Mouse (Mus musculus) embryonic facial prominence, embryonic 10.5 days (tissue): ENCODE measurements around the gene Fam83g. TPM values are rescaled to one million over a fixed set of nuclear protein-coding genes. Genes with fewer than 3 reads are reported as not detected.

Experiments used
- DNase-seq: peaks from one replicate; pipeline ENCODE4 v3.0.0-alpha.2; 2017; ENCODE audit warnings: low spot score
- H3K27ac ChIP-seq: fragments of 300-500 bp; sonication (generic); replicated peaks from 2 replicates; pipeline ENCODE4 v1.5.1; 2016; ENCODE audit warnings: mild to moderate bottlenecking
- H3K27me3 ChIP-seq: fragments of 300-500 bp; sonication (generic); replicated peaks from 2 replicates; pipeline ENCODE4 v1.6.1; 2016; ENCODE audit warnings: low read depth, mild to moderate bottlenecking; ENCODE audit not compliant: poor library complexity, severe bottlenecking
- H3K36me3 ChIP-seq: fragments of 300-500 bp; sonication (generic); replicated peaks from 2 replicates; pipeline ENCODE4 v1.6.1; 2016; ENCODE audit warnings: mild to moderate bottlenecking, moderate library complexity
- H3K4me1 ChIP-seq: fragments of 300-500 bp; sonication (generic); 2 replicates; pipeline ENCODE4 v1.6.1; 2016
- H3K4me3 ChIP-seq: fragments of 300-500 bp; sonication (generic); 2 replicates; pipeline ENCODE4 v1.5.1; 2016; ENCODE audit warnings: mild to moderate bottlenecking, moderate library complexity
- H3K9me3 ChIP-seq: fragments of 300-500 bp; sonication (generic); 2 replicates; pipeline ENCODE4 v1.6.1; 2016; ENCODE audit warnings: mild to moderate bottlenecking
- WGBS: fragments of 180-500 bp; shearing (Covaris S2); methylation state at CpG from one replicate; pipeline ENCODE4 v1.1.7; 2016; 5-methylcytosine and 5-hydroxymethylcytosine counted together
- polyA plus RNA-seq: library from polyadenylated mRNA; unstranded; fragments of >200 nt; fragmentation: Nextera tagmentation; extraction: Ambion mirVana; gene quantifications from 2 replicates; pipeline ENCODE4 v1.2.1, GENCODE M21; 2016

Fam83g gene
- polyA plus RNA-seq, 1 experiment from 2014 or later: 2.2 TPM

DNA sequence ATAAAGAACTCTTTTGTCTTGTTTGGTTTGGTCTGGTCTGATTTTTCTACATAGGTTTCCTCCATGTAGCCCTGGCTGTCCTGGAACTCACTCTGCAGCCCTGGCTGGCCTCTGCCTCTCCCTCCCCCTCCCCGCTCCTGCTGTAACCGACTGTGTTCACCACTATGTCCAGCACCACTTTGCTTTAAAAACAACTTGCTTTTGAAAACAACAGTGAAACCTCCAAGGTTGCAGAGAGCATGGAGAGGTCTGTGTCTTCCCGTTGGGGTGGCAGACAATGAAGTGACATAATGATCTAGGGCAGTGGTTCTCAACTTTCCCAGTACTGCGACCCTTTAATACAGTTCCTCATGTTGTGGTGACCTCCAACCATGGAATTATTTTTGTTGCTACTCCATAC, 28.2 kb upstream of the Fam83g start:
- peaks cover 23% of the 10 kb centered on the region for H3K4me1 ChIP-seq
- 64% methylated on average over 4 of the region's 4 CpGs for WGBS
- no peak overlapping the region for H3K4me3 ChIP-seq
- no peak overlapping the region for H3K27ac ChIP-seq
- H3K36me3 ChIP-seq: no peaks in the 10 kb centered on the region
- no peak for DNase-seq
- H3K27me3 ChIP-seq: no peaks in the 10 kb centered on the region
- no peaks in the 10 kb centered on the region for H3K9me3 ChIP-seq

DNA sequence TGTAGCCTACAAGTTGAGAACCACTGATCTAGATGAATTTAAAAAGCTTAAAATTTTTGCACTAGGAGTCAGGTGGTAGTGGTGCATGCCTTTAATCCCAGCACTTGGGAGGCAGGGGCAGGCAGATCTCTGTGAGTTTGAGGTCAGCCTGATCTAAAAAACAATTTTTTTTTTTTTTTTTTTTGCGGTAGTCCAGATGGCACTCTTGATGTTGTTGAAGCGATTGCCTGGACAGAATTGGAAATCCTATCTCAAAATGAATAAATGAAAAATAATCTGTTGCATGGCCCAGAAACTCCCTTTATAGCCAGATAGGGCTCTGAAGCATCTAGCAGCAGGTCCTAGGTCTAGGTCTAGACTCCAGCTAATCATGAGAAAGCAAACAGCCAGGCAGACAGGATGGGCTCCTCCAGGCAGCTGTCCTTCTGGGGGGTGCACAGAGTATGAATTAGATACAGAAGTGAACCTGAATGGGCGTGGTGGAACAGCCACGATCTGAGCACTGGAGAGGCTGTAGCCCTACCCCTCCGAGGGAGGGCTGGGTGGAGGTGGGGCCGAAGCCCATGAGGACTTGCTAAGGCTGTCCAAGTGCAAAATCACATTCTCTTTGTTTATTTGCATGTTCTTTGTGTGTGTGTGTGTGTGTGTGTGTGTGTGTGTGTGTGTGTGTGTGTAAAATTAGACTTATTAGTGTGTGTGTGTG, 27.6 kb upstream of the Fam83g start:
- H3K36me3 ChIP-seq: no peaks in the 10 kb centered on the region
- H3K4me1 ChIP-seq: peaks cover 26% of the 10 kb centered on the region
- 74% methylated on average over 6 of the region's 6 CpGs for WGBS
- no peaks in the 10 kb centered on the region for H3K27me3 ChIP-seq
- no peak overlapping the region for H3K27ac ChIP-seq
- no peak overlapping the region for H3K4me3 ChIP-seq
- no peak for DNase-seq
- no peaks in the 10 kb centered on the region for H3K9me3 ChIP-seq

DNA sequence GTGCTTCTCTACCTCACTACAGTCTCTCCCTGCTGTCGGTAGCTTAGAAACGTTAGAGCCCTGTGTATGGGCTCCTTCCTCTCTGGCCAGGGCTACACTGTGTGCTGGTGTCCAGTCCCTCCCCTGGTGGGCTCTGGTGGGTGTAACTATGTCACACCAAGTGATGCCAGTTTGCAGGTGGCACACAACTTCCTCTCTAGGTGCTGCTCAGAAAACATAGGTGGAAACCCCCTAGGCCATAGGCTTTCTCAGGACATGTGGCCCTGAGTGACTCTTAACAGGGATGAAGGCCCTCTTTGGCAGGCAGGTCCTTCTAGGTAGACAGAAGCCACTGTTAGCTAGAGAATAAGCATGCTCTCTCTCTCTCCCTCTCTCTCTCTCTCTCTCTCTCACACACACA, 26.5 kb upstream of the Fam83g start:
- Histone ChIP-seq H3K9me3 (no peaks in the 10 kb centered on the region), H3K27me3 (no peaks in the 10 kb centered on the region), H3K4me3 (no peak overlapping the region), H3K36me3 (no peaks in the 10 kb centered on the region), H3K4me1 (peaks cover 29% of the 10 kb centered on the region), H3K27ac (no peak overlapping the region)
- no peak for DNase-seq
- 70% methylated on average over 2 of the region's 2 CpGs for WGBS

DNA sequence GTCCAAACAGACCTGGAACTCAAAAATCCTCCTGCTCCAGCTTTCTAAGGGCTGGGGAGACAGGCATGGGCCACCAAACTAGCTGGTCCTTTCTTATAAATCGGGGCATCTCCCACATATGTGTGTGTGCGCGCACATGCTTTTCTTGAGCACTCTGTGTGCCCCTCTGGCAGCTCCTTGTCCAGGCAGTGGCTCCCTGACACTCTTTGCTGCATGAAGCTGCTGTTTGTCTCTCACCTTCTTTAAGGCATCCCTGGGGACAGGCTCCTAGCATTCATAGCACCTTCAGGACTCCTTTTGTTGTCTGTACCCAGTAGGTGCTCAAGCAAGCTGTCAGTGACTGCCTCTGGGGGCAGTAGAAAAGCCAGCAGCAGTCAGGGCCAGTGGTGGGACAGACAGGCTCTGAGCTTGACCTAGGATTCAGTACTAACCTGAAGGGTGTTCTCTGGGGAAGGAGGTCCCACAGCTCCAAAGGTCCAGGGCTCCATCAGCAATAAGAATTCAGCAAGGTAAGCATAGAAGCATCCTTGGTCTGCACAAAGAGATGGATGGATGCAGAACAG, 25.4 kb upstream of the Fam83g start:
- Histone ChIP-seq H3K36me3 (no peaks in the 10 kb centered on the region), H3K27me3 (no peaks in the 10 kb centered on the region), H3K27ac (peak overlapping the region; percentile 40; the same call in 1 of the 2 replicates), H3K9me3 (no peaks in the 10 kb centered on the region), H3K4me3 (no peak overlapping the region), H3K4me1 (peaks cover 24% of the 10 kb centered on the region)
- DNase-seq: no peak
- 92% methylated on average over 3 of the region's 3 CpGs for WGBS

DNA sequence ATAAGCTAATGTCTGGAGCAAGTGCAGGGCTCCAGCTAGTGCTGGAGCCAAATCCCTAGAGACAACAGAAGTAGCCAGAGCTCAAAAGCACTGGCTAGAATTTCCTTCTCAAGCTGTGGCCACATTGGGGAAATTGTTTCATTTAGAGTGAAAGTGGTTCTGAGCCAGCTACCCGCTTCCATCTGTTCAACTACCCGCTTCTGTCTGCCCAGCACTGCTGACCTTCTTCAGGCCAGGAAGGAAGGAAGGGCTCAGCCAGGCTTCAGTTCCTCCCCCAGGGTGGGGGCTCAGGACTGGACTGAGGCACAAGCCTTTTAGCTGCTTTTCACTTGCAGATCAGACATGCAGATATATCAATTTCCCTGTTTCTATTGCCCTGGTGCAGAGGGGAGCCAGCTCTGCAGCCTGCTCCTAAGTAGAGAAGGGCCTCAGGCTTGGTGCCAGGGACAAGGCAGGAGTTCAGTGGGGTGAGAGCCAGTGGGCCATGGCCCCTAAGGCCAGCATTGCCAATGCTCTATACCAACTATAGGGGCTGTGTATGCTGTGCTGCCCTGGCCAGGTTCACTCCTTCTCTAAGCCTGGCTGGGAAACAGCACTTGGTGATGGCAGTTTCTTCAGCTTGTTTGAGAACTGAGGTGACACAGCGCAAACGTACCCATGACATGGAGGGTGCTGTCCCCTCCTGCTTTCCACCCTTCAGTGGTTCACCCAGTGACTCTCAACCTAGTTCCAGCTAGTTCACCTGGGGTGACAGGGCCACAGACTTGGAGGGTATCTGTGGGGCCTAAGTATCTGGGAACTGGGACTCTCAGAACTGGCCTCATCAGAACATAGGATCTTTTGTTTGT, 24.7 kb upstream of the Fam83g start:
- WGBS: 77% methylated on average over 4 of the region's 4 CpGs
- H3K27ac ChIP-seq: no peak overlapping the region
- H3K9me3 ChIP-seq: no peaks in the 10 kb centered on the region
- H3K27me3 ChIP-seq: no peaks in the 10 kb centered on the region
- no peak overlapping the region for H3K4me3 ChIP-seq
- no peaks in the 10 kb centered on the region for H3K36me3 ChIP-seq
- DNase-seq: no peak
- peaks cover 24% of the 10 kb centered on the region for H3K4me1 ChIP-seq

DNA sequence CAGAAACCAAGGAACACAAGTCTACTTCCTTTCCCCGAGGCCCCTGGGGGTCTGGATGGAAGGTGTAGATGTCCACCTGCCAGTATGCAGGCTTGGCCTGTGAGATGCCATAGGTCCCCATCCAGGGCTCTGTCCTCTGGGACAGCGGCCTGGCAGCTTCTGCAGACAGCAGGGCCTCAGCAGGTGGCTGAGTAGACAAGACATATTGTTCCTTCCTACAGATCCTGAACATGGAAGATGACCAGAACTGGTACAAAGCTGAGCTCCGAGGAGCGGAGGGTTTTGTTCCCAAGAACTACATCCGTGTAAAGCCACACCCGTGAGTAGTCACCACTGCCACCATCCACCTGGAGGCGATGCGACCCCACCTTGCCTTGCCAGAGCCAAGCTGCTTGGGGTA, 23.9 kb upstream of the Fam83g start:
- 89% methylated on average over 8 of the region's 8 CpGs for WGBS
- H3K27me3 ChIP-seq: no peaks in the 10 kb centered on the region
- DNase-seq: no peak
- H3K4me3 ChIP-seq: no peak overlapping the region
- no peak overlapping the region for H3K27ac ChIP-seq
- H3K4me1 ChIP-seq: peaks cover 25% of the 10 kb centered on the region
- H3K36me3 ChIP-seq: no peaks in the 10 kb centered on the region
- no peaks in the 10 kb centered on the region for H3K9me3 ChIP-seq

DNA sequence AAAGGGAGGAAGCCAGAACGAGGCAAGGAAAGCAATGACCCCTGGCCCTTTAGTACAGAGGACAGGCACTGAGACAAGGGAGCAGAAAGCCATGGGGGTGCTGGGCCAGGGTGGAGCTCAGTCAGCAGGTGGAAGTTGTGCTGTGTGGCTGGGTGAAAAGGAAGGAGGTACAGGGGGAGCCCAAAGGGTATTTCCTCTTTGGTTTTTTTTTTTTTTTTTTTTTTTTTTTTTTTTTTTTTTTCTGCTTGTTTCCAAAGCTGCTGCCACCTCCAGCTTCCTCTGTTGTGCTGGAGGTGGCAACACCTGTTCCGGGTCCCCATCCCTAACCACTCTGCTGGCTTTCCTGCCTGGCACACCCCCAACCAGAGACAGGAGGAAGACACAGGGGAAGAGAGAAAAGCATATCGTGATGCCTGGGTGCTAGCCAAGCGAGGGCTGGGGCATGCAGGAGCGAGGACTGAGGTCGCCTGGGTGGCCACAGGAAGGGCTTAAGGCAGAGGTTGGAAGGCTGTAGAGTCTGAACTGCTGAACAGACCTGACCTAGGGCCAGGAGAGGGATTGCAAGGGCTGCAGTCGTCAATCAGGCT, 23.0 kb upstream of the Fam83g start:
- no peak for DNase-seq
- no peak overlapping the region for H3K4me3 ChIP-seq
- 73% methylated on average over 7 of the region's 7 CpGs for WGBS
- no peaks in the 10 kb centered on the region for H3K9me3 ChIP-seq
- no peaks in the 10 kb centered on the region for H3K36me3 ChIP-seq
- H3K27ac ChIP-seq: no peak overlapping the region
- H3K27me3 ChIP-seq: no peaks in the 10 kb centered on the region
- peaks cover 26% of the 10 kb centered on the region for H3K4me1 ChIP-seq

DNA sequence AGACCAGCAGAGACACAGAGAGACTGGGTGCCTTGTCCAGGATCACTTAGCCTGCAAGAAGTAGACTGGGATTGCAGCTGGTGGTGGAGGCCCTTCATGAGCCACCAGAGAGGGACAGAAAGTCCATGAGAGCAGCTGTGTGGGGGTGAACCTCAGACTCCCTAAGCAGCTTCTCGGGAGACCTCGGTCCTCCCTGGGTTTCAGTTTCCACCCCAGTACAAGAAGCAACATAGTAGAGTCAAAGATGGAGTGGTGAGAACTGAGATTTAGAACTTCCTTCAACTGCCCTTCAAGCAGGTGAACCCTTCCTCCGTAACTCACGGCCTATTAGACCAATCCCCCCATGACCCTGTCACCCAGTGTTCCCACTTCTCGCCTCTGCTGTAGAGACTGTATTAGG, 21.7 kb upstream of the Fam83g start:
- no peak overlapping the region for H3K4me3 ChIP-seq
- WGBS: 89% methylated on average over 5 of the region's 5 CpGs

DNA sequence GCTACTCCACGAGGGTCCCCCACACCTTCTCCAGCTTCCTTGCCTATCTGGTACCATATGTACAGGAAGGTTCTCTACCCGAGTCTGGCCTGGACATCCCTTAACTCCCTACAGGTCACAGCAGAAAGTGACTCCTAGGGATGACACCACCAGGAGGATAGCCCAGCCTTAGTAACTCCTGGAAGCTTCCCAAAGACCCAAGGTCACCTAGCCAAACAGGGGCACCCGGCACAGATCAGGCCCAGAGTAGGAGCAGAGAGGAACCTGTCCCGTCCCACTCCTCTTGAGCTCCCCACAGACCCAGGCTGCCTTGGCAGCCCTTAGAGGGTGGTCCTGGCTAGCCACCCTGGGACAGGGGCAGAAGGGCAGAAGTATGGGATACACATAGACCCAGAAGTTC, 18.5 kb upstream of the Fam83g start:
- Histone ChIP-seq H3K9me3 (no peaks in the 10 kb centered on the region), H3K27me3 (peaks cover 8% of the 10 kb centered on the region), H3K4me1 (peaks cover 12% of the 10 kb centered on the region; the same call in 1 of the 2 replicates), H3K36me3 (no peaks in the 10 kb centered on the region), H3K4me3 (no peak overlapping the region), H3K27ac (no peak overlapping the region)
- WGBS: 85% methylated on average over 4 of the region's 4 CpGs
- DNase-seq: no peak

More for the DNA sequence above, 21.7 kb upstream of the Fam83g start:
- H3K27me3 ChIP-seq: no peaks in the 10 kb centered on the region
- H3K9me3 ChIP-seq: no peaks in the 10 kb centered on the region
- H3K27ac ChIP-seq: no peak overlapping the region
- no peak for DNase-seq
- peaks cover 26% of the 10 kb centered on the region for H3K4me1 ChIP-seq
- no peaks in the 10 kb centered on the region for H3K36me3 ChIP-seq

DNA sequence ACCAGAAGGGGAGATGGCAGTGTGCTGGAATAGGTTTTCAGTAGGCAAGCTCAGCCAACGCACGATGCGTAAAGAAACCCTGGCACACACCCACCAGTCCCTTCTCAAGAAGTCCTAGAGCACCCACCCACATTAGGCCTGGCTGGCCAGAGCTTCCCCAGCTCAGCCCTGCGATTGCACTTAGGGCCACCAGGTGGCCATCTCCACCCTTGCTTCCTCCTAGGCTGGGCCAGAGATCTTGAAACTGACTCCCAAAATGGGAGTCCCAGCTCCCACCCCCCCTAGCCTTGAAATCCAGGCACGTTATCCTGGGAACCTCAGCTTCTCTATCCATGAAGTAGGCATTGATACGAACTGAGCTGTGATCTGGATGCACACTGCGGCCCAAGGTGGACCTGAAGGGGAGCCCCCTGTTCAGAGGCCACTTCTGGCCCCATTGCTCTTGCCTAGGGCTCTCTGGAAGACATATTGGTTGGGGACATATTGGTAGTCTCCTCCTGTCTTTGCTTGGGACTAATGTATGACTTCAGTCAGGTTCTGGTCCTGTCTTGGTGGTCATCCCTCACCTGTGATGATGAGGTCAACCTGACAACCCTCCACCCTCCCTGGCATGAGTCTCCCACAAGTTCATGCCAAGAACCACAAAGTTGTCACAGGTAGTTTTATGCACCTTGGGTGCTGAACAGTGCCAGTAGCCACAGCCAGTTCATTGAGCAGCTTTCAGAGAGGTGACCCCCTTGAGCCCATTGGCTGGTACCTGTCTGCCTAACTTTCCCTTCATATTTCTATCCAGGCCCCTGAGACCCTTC, 17.7 kb upstream of the Fam83g start:
- Histone ChIP-seq H3K4me1 (peaks cover 13% of the 10 kb centered on the region), H3K27me3 (peaks cover 16% of the 10 kb centered on the region), H3K36me3 (no peaks in the 10 kb centered on the region), H3K27ac (no peak overlapping the region), H3K9me3 (no peaks in the 10 kb centered on the region), H3K4me3 (no peak overlapping the region)
- peak; percentile 58 for DNase-seq
- 58% methylated on average over 7 of the region's 7 CpGs for WGBS

DNA sequence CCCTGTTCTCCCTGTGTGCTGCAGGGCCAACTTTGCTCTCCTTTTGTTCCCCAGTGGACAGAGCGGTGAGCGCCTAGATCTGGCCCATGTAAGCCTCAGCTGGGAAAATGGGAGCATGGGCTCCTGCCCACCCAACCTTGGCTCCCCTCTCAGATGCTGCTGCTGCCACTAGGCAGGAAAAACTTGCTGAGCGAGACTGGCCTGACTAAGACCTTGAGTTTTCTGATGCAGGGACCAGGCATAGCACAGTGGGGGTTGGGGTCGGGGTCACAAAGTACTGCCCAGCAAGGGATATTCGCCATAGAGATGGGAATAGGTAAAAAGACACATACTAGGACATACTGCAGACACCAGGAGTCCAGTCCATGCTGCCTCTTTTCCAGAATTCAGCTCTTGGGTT, 16.6 kb upstream of the Fam83g start:
- no peaks in the 10 kb centered on the region for H3K36me3 ChIP-seq
- H3K27me3 ChIP-seq: peaks cover 26% of the 10 kb centered on the region
- no peak overlapping the region for H3K4me3 ChIP-seq
- no peaks in the 10 kb centered on the region for H3K9me3 ChIP-seq
- 80% methylated on average over 5 of the region's 5 CpGs for WGBS
- no peak for DNase-seq
- peaks cover 20% of the 10 kb centered on the region for H3K4me1 ChIP-seq
- no peak overlapping the region for H3K27ac ChIP-seq

DNA sequence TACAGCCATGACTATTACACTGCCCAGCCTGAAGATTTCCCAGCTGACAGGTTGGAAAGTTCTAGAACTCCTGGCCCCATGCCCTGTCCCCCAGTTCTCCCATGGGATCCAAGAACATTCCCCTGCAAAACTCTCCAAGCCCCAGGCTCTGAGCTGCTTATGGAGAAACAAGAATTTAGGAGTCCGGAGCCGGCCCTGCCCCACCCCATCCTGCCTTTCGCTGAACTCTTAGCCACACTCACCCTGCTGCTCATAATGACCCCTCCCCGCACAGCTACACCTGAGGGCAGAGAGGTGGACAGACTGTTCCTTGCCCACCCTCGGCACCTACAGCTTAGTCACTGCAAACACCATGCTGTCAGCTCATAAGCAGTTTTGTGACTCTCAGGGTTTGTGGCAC, 16.1 kb upstream of the Fam83g start:
- peaks cover 31% of the 10 kb centered on the region for H3K27me3 ChIP-seq
- no peaks in the 10 kb centered on the region for H3K36me3 ChIP-seq
- H3K9me3 ChIP-seq: no peaks in the 10 kb centered on the region
- no peak for DNase-seq
- peaks cover 21% of the 10 kb centered on the region for H3K4me1 ChIP-seq
- no peak overlapping the region for H3K27ac ChIP-seq
- 74% methylated on average over 5 of the region's 5 CpGs for WGBS
- H3K4me3 ChIP-seq: no peak overlapping the region
